Mouse (Mus musculus): Measurements from ENCODE around the gene Ptprj. TPM values are rescaled to one million over a fixed set of nuclear protein-coding genes. Genes with fewer than 3 reads are reported as not detected.
"Not testable (repeated sequence)": the region's sequence is repeated elsewhere in the genome, so short reads cannot be mapped to it uniquely, and the experiment has no call there.

Ptprj gene
- polyA plus RNA-seq, 1 experiment: 7.1 TPM

DNA sequence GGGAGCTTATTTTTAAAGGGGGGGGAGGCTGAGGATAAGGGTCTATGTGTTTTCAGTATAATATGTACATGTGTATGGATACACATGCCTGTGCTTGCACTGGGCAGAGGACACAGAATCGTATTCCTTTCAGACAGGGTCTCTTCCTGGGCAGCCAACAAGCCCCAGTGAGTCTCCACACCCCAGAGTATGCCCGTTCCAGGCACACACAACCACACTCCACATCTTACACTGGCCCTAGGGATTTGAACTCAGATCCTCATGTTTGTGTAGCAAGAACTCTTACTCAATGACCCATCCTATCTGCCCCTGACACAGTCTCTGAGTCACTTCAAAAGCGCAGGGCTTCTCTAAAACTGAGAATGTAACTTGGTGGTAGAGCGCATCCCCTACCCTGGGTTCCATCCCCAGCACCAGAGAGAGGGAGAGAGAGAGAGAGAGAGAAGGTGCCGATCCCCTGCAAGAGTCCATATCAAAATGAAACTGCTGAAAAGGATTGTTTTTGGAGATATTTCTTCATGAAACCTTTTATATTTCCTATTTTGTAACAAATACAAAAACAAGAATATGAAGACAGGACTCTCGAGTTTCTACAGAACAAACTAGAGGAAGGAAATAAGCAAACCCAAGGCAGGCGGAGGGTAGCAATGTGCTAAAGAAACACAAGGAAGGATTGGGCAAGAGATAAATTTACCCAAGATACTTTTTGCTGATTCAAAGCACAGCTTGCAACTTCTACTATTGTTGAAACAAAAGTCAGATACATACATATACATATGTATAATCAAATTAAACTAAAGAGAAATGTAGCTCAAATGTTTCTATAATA lies 2.8 kb downstream of the Ptprj start:
- no peak for DNase-seq (ENCODE audit: low spot score)

DNA sequence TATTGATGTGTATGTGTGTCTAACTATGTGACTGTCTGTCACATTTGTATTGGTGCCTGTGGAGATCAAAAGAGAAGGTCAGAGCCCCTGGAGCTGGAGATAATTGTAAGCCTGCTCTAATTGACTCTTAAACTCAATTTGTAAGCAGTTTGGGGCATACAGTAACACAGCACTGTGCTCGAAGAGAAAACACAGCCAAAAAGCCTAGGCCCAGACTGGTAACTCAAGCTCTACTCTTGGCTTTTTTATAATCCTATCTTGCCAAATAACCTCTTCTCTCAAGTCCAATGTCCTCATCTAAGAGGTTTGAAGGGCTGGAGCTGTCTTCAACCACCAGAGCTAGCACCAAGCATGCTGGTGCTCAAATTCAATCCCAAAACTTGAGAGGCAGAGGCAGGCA lies 3.5 kb downstream of the Ptprj start:
- DNase-seq (ENCODE audit: low spot score): no peak

DNA sequence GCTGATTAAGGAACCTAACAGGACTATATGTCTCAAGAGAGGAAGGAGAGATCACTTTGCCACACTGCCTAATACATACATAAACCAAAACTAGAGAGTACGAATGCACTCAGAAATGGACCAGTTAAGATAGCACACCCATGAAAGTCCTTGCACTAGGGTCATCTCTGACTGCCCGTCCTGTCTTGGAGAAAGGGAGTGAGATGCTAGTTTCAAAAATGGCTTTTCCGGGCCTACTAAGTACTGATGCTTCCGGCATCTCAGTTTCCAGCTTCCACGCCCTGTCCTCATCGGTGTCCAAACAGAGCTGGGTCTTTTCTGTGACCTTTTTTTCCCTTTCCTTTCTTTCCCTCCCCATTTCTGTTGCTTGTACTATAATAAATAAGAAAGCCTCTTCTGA lies 4.0 kb downstream of the Ptprj start:
- DNase-seq (ENCODE audit: low spot score): no peak

DNA sequence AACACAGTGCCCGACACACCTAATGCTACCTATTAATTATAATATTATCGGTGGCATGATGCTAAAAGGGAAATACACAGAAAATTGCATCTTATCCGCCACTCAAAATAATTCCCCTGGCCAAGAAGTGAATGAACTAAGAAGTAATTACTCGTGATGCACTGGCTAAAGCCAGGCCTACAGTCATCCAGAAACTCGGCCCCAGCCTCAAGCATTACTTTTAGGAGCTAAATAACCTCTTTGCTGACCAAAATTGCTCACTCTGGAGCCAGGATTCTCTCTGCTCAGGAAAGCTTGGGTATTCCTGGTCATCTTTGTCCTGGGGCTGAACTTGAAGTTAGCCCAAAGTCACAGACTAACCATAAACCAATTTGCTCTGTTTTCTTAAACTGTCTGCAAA lies 4.7 kb downstream of the Ptprj start:
- DNase-seq (ENCODE audit: low spot score): no peak

DNA sequence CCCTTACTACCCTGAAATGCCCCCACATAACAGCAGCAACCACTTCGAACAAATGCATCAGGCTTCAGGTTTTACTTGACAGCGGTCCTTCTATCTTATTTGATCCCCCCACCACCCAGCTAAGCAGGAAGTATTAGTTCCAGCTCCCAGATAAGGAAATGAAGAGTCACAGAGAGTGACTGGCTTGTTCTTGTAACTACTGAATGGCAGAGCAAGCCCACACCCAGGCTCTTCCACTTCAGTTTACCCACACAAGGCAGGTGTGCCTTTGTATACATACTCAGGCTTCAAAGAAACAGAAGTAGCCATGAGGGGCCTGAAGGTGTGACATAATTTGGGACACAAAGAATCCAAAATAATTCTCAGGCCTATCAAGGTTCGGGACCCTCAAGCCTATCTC lies 5.3 kb downstream of the Ptprj start:
- no peak for DNase-seq (ENCODE audit: low spot score)

DNA sequence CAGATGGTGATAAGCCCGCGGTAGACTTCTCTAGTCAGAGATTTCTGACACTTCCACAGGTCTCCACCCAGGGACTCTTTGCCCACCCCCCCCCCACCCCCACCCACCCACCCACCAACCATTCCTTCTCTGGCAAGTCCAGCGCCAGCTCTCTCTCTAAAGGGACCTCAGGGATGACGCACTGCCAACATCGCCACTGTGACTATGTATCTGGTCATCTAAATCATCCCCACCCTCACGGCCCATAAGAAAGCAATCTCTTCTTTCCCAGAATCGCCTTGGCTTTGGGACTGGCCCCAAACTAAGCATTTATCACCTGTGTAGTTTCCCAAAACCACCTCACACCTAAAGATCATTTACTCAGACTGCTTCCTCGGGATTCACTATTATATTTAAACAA lies 5.9 kb downstream of the Ptprj start:
- no peak for DNase-seq (ENCODE audit: low spot score)

DNA sequence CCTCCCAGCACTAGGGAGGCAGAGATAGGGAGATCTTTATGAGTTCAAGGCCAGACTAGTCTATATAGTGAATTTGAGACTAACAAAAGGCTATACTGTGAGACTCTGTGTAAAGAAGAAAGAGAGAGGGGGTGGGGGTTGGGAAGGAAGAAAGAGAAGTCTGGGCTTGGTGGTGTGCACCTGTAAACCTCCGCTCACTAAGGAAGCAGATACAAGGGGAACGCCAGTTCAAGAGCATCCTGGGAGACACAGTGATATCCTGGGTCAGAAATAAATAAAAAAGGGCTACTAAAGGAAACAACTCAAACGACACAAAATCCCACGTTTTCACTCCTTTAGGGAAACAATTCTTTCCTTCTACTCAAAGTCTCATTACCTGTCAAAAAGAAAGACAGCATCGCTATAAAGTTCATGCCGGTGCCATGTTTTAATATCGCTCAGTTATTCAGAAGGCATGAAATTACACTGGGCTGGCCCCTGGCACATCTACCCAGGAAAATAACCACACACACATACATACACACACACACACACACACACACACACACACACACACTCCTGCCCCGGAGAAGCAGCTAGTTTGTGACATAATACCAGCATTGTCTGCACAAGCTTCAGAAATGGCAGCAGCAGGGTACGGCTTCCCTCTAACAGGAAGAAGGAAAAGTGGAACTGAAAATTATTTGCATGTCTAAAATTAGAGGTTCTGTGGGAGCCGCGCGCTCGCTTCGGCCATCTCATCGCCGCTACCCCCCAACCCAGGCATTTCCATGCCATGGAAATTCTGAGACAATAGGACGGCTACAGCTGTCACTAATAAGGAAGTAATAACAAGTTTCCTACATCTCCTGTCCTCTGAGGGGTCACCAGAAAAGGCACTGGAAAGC lies 6.6 kb downstream of the Ptprj start:
- no peak for DNase-seq (ENCODE audit: low spot score)

DNA sequence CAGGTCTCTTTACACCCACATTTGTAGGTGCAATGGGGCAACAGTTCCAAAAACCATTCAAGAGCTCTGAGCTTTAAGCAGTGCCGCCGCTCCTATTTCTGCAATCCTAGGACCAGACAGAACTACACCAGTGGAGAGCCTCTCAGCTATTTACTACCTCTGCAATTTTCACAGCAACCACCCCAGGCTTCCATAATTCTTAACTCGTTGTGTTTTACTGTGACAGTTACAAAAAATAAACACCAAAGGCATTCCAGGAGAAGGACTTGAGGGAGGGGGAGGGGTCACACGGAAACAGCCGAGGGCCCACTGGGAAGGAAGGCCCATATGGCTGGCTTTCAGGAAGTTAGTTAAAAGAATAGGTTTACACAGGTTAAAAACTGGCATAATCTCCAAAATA lies 8.3 kb downstream of the Ptprj start:
- DNase-seq (ENCODE audit: low spot score): no peak

DNA sequence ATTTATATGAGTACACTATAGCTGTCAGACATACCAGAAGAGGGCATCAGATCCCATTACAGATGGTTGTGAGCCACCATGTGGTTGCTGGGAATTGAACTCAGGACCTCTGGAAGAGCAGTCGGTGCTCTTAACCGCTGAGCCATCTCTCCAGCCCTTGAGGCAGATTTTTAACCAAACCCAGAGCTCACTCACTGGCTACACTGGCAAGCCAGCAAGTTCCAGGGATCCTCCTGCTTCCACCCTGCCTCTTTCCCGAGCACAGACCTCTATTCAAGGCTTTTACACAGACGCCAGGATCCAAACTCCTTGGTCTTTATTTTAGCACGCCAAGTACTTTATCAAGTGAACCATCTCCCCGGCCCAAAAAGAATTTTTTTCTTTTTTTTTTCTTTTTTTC lies 9.0 kb downstream of the Ptprj start:
- not testable (repeated sequence) for DNase-seq (ENCODE audit: low spot score)

DNA sequence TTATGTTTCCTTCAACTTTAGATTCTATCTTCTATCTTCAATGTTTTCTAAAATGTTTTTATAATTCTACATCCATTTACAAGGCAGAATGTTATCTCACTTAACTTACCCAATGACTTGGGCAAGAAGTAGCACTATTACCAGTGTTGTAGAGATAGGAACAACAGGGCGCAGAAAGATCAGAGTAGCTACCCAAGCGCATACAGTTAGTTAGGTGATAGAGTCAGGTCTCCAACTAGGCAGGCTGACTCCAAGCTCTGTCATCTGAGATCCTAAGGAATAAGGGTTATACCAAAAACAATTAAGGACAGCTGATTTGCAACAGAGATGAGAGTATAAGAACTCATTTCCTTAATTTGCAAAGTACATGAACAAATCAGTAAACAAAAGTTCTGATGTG lies 9.6 kb downstream of the Ptprj start:
- no peak for DNase-seq (ENCODE audit: low spot score)

DNA sequence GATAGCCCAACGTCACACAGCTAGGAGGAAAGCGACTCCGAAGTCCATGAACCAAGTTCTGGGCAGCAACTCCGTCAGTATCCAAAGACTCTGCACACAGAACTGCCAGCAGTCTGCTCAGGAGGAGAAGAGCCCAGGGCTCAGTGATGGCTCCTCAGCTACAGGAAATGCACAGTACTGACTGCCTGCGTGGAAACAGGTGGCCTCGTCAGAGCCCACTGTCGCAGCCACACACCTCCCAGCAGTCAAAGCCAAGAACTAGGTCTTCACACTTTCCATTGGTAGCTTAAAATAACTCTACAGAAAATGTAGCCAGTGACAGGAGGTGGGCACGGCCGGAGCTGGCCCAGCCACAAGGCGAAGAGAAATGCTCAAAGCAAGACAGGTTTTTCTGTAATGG lies 10.2 kb downstream of the Ptprj start:
- no peak for DNase-seq (ENCODE audit: low spot score)

DNA sequence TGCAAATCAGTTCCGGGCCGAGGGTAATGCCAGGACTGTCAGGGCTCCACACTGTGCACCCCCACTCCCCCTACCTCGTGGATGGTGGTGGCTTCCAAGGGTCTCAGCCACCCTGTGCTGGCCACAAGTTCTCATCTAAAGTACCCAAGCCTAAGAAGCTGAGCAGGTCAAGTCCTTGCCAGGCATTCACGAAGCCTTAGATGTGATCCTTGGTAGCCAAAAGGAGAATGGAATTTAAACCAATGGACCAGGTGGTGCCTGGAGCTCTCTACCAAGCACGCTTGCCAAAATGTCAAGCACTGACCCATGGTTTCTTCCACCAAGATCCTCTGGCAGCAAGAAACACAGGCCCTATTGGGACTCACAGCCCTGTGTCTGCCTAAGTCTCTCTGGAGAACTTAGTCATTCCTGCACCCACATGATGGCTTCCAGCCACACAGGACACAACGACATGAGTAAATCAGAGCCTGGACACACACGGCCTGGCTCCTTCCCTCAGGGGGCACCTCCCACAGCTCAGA lies 11.4 kb downstream of the Ptprj start:
- DNase-seq (ENCODE audit: low spot score): no peak

DNA sequence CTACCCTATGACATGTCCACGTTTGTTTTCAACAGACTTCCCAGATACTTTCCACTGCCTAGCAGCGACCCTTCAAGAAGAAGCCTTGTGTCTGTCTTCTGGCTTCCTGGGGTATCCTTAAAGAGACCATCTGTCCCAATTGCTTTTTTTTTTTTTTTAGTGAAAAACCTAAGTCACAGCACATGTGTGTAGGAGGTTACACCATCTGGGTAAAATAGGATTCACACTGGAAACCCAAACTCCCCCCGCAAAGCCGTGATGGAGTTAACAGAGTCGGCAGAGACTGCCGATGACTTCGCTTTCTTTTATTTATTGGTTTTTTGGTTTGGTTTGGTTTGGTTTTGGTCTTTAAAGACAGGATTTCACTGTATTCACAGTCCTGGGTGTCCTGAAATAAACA lies 12.4 kb downstream of the Ptprj start:
- no peak for DNase-seq (ENCODE audit: low spot score)

DNA sequence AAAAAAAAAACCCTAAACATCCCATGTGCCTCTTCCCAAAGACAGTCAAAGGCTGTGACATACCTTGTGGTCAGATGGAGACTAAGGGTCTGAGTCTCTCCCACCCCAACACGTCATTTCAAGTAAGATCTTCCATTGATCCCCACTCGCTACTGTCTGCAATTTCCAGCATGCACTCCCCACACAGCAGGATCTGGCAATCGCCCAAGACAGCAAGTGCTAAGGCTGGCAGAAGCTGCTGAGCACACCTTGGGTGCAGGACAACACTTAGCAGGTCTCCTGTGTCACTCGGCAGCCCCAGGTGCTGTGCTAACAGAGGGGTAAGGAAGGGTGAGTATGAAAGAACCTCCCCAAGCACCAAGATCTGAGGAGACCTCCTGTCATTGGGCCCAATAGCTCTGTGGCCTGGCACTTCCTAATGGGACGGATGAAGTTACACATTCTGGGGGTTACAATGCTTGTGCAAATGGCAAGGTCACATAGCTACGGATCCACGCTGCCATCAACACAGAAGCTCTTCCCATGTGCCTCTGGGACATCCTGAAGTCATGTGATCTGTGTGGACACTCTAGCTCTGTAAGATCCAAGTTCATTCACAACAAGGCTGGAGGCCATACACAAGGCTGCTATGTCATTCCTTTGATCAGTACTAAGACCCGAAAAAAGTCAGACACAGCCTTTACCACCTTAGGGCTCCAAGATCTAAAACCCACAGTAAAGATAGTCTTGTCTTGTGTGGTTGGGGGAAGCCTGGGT lies 13.5 kb downstream of the Ptprj start:
- DNase-seq (ENCODE audit: low spot score): no peak

DNA sequence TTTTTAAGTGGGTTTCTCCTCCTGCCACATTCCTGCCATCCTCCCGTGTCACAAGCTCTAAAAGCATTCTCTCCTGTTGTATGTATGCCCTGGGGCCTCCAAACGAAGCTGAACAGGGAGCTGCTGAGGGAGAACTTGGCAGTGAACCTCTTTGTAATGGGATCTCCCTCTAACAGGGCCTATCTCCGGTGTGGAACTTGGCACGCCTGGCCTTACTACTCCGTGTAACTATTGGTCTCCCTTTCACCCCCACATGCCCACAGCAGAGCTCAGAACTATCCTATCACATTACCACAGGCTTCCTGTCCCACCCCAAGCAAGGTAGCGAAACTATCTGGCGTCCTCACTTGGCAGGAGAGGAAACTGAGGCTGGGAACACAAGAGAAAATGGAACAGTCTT lies 14.4 kb downstream of the Ptprj start:
- no peak for DNase-seq (ENCODE audit: low spot score)

DNA sequence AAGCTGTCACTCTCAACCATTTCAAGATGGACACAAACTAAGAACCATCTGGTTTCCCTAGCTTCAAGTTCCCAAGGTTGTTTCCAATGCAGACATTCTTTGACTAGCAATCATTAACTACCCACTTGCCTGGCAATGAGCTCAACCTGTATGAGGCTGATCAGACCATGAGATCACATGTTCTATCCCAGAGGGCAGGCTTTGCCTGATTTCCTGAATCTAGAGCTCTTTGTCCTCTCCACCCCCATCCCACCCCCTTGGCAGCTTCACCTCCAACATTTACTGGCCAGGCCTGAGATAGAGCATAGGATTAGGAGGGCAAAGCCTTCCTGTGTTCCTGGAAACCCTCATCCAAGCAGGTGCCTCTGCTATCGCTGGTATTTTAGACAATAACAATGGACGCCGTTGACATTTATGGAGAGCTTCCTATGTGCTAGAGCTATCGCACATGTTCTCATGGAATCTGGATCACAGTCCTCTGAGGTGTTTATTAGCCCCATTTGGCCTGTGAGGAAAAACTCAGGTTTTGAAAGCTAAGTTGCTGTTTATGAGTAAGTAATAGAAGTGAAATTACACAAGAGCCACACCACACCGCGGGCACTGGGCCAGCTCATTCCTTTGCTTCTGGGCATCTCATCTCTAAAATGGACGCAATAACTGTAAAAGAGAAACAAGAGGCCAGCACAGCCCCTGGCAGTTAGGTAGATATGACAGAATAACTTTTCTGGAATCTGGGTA lies 15.1 kb downstream of the Ptprj start:
- DNase-seq (ENCODE audit: low spot score): no peak

DNA sequence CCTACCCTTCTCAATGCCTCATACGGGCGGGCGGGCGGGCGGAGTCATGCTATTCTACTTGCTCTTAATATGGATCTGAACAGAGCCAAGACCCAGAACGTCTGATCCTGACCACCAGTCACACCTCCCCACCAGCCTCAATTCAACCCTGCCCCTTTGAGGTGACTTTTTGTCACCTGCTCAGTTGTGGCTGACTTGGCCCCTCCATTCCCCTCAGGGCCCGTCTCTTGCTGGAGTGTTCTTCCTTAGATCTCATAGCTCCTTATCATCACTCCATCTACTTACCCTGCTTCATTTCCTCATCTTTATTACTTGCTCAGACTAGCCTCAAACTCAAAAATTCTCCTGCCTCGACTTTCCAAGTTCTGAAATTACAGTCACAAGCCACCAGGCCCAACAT lies 15.9 kb downstream of the Ptprj start:
- no peak for DNase-seq (ENCODE audit: low spot score)

DNA sequence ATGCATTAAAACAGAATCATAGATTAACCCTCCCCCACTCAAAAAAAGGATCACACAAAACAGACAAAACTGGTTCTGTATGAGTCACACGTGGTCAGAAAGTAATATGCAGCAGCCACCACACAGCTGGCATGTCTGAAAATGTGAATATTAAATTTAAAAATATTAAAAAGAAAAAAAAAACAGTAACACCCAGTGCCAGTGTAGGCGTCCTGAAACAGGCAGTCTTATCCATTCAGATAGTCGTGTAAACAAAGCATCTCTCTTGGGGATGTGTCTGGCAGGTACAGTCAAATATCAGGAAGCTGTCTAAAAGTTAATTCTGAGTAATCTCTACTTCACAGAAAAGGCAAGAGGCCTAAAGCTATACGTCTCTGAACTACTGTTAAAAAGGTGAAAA lies 17.3 kb downstream of the Ptprj start:
- no peak for DNase-seq (ENCODE audit: low spot score)

DNA sequence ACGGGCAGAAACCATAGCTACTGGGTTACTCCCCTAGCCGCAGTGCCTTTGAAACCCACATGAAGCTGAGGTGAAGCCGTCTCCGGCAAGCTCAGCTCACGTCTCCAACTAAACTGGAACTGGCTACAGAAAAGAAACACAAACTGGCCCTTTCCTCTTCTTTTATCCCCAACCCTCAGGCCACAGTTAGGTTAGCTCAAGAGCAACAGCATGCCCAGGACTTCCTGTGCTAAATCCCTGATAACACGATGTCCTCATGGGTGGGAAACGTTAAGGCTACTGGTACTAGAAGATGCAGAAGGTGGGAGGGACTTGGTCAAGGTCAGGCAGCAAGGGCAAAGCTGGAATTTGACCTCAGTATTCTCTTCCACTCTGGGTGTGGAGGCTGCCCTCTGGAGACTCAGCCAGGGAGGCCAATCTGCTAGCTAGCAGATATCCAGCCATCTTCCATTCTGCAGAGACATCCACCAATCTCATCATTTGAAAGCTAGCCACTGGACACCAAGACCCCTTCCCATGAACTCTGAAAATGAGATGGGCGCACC lies 18.2 kb downstream of the Ptprj start:
- DNase-seq (ENCODE audit: low spot score): no peak

DNA sequence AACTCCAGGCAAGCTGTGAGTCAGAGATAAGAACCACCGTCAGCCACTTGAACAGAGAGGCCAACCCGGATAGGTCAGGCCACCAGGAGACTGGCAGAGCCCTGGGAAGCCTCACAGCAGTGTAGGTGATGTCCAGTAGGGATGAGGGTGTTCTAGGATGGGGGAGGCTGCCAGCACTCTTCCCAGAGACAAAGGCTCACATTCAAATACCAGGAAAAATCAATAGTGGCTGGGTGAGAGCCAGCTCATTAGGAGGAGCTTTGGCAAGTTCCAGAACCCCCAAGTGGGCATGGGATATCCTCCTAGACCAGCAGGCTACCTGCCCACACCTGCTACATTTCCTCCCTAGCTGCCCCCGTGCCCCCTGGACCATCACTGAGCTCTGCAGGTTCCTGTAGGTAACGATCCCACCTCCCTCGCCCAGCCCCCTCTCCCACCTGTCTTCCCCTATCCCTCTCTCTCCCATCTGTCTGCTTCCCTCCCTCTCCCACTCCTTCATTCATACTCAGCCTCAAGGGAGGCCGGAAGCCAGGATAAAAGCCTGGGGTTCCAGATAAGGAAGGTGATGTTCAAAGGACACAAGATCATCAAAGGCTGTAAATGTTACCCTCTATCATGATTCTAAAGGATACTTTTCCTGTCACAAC lies 20.1 kb downstream of the Ptprj start:
- no peak for DNase-seq (ENCODE audit: low spot score)
